Mouse (Mus musculus): Measurements from ENCODE around the gene Pcyt2.

The Pcyt2 gene

GRCm38 (mm10) chr11:120582268-120582981 lies 35.3 kb downstream of the Pcyt2 start:
- peak; percentile 74 for DNase-seq (ENCODE audit: low read depth, low spot score)

GRCm38 (mm10) chr11:120581490-120582267 lies 36.1 kb downstream of the Pcyt2 start, which contains the start of gene Arhgdia:
Gene Arhgdia, minus strand, starts transcription at chr11:120581624.
- peak; percentile 86 for DNase-seq (ENCODE audit: low read depth, low spot score)

GRCm38 (mm10) chr11:120580871-120581331 lies 36.8 kb downstream of the Pcyt2 start:
- DNase-seq (ENCODE audit: low read depth, low spot score): no peak

GRCm38 (mm10) chr11:120580190-120580589 lies 37.5 kb downstream of the Pcyt2 start:
- no peak for DNase-seq (ENCODE audit: low read depth, low spot score)

GRCm38 (mm10) chr11:120579316-120580107 lies 38.2 kb downstream of the Pcyt2 start:
- DNase-seq (ENCODE audit: low read depth, low spot score): peak; percentile 81

- no peak for DNase-seq (ENCODE audit: low read depth, low spot score)
Measured at GRCm38 (mm10) chr11:120578694-120579243, 39.0 kb downstream of the Pcyt2 start.

- no peak for DNase-seq (ENCODE audit: low read depth, low spot score)
Measured at GRCm38 (mm10) chr11:120578024-120578693, 39.6 kb downstream of the Pcyt2 start.

GRCm38 (mm10) chr11:120577211-120578023 lies 40.3 kb downstream of the Pcyt2 start:
- peak; percentile 78 for DNase-seq (ENCODE audit: low read depth, low spot score)

- no peak for DNase-seq (ENCODE audit: low read depth, low spot score)
Measured at GRCm38 (mm10) chr11:120576365-120576981, 41.3 kb downstream of the Pcyt2 start.

- DNase-seq (ENCODE audit: low read depth, low spot score): no peak
Measured at GRCm38 (mm10) chr11:120575940-120576339, 41.8 kb downstream of the Pcyt2 start.

- DNase-seq (ENCODE audit: low read depth, low spot score): no peak
Measured at GRCm38 (mm10) chr11:120575046-120575445, 42.7 kb downstream of the Pcyt2 start.

GRCm38 (mm10) chr11:120574278-120574600 lies 43.5 kb downstream of the Pcyt2 start:
- DNase-seq (ENCODE audit: low read depth, low spot score): no peak

GRCm38 (mm10) chr11:120573585-120574277 lies 44.0 kb downstream of the Pcyt2 start:
- DNase-seq (ENCODE audit: low read depth, low spot score): no peak

- DNase-seq (ENCODE audit: low read depth, low spot score): peak; percentile 99
Measured at GRCm38 (mm10) chr11:120572752-120573584, 44.8 kb downstream of the Pcyt2 start, which contains the start of gene P4hb. Gene P4hb, minus strand, starts transcription at chr11:120573253.

GRCm38 (mm10) chr11:120572417-120572751 lies 45.4 kb downstream of the Pcyt2 start:
- DNase-seq (ENCODE audit: low read depth, low spot score): no peak

- no peak for DNase-seq (ENCODE audit: low read depth, low spot score)
Measured at GRCm38 (mm10) chr11:120571754-120572416, 45.9 kb downstream of the Pcyt2 start.

- no peak for DNase-seq (ENCODE audit: low read depth, low spot score)
Measured at GRCm38 (mm10) chr11:120571122-120571521, 46.6 kb downstream of the Pcyt2 start.

GRCm38 (mm10) chr11:120568324-120568723 lies 49.4 kb downstream of the Pcyt2 start:
- no peak for DNase-seq (ENCODE audit: low read depth, low spot score)
